Mouse (Mus musculus) natural killer cell, adult 2 months (primary cell): ENCODE measurements around the gene Selp.
A peak's percentile ranks its signal among the peaks of the same experiment; 100 is the strongest.

Source experiments
- DNase-seq, 2 experiments: peaks; one replicate each; pipeline ENCODE4 v3.0.0; 2022; ENCODE audit warnings: low spot score in 2 of 2

Selp gene

GRCm38 (mm10) chr1:164114947-164115493, at the start of gene Selp:
Gene Selp, plus strand, starts transcription at chr1:164115264.
- DNase-seq, result no peak

- no peak for DNase-seq
These were observed 45.8 kb upstream of the Selp start for GRCm38 (mm10) chr1:164069261-164069660.

GRCm38 (mm10) chr1:164070461-164070860, 44.6 kb upstream of the Selp start:
- DNase-seq, result peak in 1 of 2 experiments; percentile 49

GRCm38 (mm10) chr1:164071111-164071510, 44.0 kb upstream of the Selp start:
- peak in 1 of 2 experiments; percentile 54 for DNase-seq

- peak in 1 of 2 experiments; percentile 33 for DNase-seq
These were observed 43.1 kb upstream of the Selp start for GRCm38 (mm10) chr1:164072001-164072400.

GRCm38 (mm10) chr1:164073091-164073490, 42.0 kb upstream of the Selp start:
- peak; percentile 62 to 78 for DNase-seq

- DNase-seq, result no peak
These were observed 41.3 kb upstream of the Selp start for GRCm38 (mm10) chr1:164073803-164074202.

GRCm38 (mm10) chr1:164074606-164075140, 40.4 kb upstream of the Selp start:
- no peak for DNase-seq

GRCm38 (mm10) chr1:164075416-164075815, 39.6 kb upstream of the Selp start:
- no peak for DNase-seq

- peak in 1 of 2 experiments; percentile 40 for DNase-seq
These were observed 38.6 kb upstream of the Selp start for GRCm38 (mm10) chr1:164076441-164076840.

- DNase-seq, result peak; percentile 54 to 59
These were observed 38.0 kb upstream of the Selp start for GRCm38 (mm10) chr1:164077031-164077430.

GRCm38 (mm10) chr1:164078323-164078741, 36.7 kb upstream of the Selp start:
- peak; percentile 59 to 63 for DNase-seq

- DNase-seq, result no peak
These were observed 36.0 kb upstream of the Selp start for GRCm38 (mm10) chr1:164079091-164079490.

- DNase-seq, result no peak
These were observed 32.0 kb upstream of the Selp start for GRCm38 (mm10) chr1:164083046-164083445.

GRCm38 (mm10) chr1:164086797-164087196, 28.3 kb upstream of the Selp start:
- no peak for DNase-seq

- no peak for DNase-seq
These were observed 27.2 kb upstream of the Selp start for GRCm38 (mm10) chr1:164087872-164088271.

GRCm38 (mm10) chr1:164096780-164097179, 18.3 kb upstream of the Selp start:
- no peak for DNase-seq

- DNase-seq, result no peak
These were observed 17.2 kb upstream of the Selp start for GRCm38 (mm10) chr1:164097911-164098310.

- no peak for DNase-seq
These were observed 16.7 kb upstream of the Selp start for GRCm38 (mm10) chr1:164098372-164098771.

- DNase-seq, result no peak
These were observed 5.3 kb upstream of the Selp start for GRCm38 (mm10) chr1:164109763-164110162.

- no peak for DNase-seq
These were observed 4.3 kb upstream of the Selp start for GRCm38 (mm10) chr1:164110591-164111329.

GRCm38 (mm10) chr1:164114280-164114679, 784 bp upstream of the Selp start:
- DNase-seq, result no peak

- DNase-seq, result no peak
These were observed 583 bp downstream of the Selp start for GRCm38 (mm10) chr1:164115647-164116046.
